Mouse (Mus musculus) thymus, postnatal 25 days (tissue): ENCODE results near the gene Vps45.

ENCODE experiments used
- DNase-seq: peaks from one replicate; pipeline ENCODE4 v3.0.0; 2022

Vps45 gene

DNA sequence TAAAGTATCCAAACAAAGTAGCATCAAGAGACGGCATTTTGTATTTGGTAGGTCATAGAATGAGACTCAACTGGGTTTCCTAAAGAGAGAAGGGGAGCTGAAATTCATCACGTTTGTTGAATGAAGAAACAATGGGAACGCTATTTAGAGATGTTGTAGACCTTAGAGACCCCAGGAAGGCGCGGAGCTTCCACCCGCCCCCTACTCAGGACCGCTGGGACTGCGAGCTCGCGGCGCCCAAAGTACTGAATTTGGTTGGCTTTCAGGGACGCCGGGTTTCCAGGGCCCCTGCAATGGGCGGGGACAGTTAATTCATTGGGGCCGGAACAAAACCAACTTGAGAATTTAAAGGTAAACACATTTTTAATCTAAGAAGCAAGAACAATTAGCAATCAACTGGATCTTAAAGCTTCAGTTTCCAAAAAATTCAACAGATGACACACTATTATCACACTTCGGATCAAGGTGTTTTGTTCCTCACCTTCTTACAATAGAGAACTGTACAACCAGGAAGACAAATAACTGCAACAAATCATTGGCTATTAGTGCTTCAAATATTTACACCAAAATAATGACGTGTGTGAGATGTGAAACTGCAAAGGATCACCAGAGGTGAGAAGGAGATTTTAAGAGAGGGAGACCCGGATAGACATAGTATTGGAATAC lies at the start of gene Vps45:
Vps45 (minus strand) TSS at position 236 of the 666 bp plus-strand sequence.
- peak; percentile 75 for DNase-seq

DNA sequence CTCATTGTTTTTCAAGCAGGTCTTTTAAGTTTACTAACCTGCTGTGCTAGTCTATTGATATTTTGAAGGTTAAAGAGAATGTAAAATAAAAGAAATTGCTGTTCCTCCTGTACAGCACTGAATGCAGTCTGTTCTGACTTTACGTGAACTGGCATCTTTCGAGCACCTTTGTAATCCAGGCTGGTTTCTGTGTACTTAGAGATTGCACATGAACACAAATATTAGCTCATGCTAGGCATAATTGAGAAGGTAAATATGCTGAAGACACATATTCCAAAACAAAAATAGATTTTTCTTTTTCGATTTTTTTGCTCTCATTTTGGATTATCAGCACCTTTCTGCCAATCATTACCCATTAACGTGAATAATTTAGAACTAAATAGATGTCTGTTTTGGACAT lies 47.9 kb upstream of the Vps45 start:
- DNase-seq = no peak

DNA sequence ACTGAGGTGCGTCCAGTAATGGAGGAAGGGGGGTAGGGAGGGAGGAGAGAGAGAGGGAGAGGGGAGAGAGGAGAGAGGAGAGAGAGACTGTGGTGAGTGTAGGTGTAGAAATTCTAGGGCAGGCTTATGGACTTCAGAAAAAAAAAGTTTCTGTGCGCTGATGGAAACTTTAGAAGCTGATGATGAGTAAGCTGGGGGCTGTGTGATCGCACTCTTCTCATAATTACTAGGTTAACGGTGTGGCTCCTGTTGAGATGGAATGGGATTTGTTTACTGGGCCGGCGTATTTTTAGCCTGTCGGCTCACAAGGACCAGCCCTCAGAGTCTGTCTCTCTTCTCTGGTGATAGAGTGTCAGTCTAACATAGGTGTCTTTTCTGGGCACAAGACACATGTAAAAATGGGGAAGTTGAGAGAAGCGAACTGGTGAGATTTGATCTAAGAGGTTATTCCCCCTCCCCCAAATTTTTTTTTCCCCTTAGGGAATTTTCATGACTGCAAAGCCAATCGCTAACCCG lies 47.0 kb upstream of the Vps45 start:
- DNase-seq = peak; percentile 6

DNA sequence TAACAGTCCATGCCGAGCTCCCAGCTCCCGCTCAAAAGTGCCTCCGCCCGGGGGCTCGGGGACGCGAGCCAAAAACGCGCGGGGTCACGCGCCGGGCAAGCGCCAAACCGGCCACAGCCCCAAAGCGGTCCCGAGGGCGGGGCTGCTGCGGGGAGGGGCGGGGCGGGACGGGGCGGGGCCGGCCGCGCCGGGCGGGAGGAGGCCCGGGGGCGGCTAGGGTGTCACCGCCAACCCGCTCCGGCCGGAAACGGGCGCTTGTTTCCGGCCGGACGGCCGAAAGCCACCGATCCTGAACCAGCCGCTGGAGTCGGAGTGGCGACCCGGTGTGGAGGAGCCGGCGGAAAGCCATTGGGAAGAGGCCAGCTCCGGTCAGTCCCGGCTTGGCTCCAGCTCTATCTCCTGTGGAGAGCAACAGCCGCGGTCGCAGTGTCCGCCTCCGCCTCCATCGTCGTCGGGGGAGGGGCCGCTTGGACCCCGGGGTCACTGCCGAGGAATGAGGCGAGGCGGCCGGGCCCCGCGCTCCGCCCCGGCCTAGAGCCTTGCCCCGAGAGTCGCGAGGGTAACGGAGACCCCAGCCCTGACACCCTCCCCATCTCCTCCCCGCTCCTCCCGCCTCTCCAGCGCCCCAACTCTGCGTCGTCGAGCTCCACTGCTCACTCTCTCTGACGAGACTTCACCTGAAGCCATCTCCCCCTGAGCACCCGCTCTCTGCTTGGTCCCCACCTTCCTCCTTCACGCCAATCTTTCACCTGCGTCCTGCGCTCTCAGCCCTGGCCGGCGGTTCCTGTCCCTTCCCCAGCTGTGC lies 46.2 kb upstream of the Vps45 start, which contains the start of gene Otud7b:
Otud7b (plus strand) TSS at position 267 of the 805 bp plus-strand sequence.
- peak; percentile 71 for DNase-seq

DNA sequence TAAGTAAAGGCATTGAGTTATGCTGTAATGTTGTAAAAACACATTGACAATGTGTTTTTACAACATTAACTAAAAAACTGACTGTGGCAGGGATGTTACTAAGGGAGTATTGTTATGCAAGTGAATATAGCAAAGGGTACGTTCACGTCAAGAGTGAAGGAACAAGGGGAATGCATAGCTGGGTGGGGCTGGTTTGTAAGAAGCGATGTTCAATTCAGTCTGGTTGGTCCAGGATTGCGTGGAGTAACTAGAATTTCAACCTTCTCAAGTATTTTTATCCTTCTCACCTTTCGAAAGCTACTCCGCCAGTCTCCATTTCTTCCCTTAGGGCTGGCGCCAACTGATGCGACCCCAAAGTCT lies 45.6 kb upstream of the Vps45 start:
- no peak for DNase-seq

DNA sequence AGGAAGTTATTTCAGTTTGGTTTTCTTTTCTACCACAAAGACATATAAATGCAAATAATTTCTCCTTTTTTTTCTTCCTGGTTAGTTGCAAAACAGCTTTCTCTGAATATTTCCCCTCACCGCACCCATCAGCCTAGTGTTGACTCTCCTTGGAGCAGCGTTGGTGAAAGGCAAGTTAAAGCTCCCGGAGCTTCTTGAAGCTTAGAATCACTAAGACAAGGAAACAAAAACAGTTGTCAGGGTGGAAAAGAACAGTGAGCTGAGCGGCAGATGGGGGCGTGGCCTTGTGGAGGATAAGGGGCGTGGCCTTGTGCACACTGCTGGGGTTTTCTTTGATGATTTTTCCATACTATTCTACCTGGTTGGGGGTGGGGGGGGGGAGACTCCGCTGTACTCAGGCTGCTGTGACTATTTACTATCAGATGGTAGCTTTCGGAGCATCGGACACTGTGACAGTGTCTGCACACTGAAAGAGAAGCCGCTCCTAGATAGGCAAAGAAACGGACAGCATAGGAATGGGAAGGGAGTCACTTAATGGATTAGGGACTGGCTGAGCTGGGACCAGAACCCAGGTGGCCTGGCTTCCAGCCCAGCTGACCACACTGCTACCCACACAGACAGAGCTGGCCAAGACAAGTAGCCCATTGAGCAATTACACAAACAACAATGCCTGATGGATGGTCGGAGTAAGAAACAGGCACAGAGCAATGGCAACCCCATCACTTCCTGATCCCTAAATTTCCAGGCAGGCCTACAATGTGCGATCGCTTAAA lies 44.0 kb upstream of the Vps45 start:
- peak; percentile 80 for DNase-seq

DNA sequence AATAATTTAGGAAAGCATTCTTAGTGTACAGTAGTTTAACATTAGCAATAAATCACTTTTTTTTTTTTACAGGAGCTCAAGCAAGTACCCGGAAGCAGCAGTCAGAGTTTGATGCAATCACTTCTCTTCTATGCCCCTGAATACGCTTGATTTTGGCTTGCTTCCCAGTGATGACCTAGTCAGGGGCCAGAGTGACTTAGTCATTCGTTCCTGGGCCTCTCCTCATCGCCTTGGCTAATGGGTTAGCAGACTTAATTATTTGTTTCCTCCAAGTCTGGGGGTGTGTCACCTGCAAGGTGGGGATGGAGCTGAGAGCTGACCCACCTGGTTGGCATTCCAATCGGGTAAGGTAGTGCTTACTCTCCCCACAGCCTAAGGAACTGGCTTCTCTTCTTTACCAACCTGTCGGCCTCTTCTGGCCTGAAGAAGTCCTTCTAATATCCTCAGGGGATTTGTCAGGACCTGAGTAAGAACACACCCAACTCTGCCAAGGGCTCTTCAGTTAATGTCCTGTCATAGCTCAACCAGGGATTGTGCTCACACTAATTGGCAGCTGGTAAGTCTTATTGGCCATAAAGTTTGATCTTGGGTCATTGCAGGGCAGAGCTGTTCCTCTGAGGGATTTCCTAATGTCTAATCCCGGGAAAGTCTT lies 40.5 kb upstream of the Vps45 start:
- no peak for DNase-seq

DNA sequence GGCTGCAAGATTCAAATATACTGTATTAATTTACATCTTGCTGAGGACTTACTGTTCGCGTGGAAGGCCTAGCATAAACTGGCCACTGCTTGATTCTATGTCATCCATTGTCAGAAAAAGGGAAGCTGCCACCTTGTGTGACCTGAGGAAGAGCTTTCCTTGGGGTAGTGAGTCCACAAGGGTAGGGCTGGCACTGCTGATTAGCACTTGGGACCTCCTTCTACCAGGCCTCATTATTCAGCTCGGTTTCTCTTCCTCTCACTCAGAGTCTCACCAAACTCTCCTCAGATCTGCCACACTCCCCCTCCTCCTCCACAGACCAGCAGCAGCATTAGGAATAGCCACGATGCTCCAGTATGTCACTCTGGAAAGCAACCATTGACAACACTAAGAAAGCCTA lies 39.9 kb upstream of the Vps45 start:
- DNase-seq = no peak

DNA sequence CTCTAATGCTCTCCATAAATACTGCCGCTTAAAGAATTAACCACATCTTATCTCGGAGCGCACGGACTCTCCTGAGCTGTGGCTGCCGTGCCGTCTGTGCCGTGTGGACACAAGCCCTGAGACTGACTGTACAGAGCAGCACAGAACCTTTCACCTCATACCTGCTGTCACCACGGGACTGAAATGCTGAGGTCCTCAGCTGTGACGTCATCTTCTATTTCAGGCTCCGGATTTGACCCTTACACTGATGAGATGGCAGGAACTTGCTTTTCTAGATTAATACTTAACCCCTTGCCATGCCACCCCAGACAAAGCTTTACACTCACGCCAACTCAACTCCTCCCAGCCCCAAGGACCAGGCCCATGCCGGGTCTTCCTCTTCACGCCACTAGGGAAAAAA lies 35.9 kb upstream of the Vps45 start:
- no peak for DNase-seq

DNA sequence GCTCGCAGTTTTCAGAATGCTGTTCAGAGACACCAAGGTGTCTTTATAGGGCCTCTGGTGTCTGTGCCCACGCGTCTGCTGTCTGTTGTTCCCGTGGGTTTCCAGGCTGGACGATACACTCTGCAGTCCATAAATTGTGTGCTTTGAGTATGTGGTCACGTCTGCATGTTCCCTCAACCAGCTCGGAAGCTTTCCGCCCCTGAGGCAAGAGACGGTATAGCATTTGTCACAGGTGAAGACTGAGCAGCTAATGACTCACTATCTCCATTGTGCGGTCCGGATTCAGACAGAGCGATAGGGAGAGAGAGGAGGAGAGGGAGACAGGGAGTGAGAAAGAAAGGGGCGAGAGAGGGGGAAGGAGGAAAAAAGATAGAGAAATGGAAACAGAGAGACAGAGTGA lies 35.2 kb upstream of the Vps45 start:
- no peak for DNase-seq

DNA sequence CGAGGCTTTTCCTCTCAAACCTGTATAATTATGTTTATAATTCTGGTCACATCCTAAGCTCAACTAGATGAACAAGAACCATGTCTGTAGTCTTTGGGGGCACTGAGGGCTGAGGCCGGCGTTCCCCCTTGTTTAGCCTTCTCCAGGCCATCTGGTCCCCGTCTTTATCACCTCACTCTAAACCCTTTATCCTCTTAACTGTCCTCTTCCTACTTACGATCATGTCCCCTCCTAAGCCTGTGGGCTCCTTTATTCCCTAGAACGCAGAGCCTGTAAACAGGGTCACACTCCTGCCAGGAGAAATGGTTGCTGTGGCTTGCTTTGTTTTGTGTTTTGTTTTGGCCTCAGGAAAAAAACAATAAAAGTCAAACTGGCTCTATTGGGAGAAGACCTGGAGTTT lies 33.7 kb upstream of the Vps45 start:
- no peak for DNase-seq

DNA sequence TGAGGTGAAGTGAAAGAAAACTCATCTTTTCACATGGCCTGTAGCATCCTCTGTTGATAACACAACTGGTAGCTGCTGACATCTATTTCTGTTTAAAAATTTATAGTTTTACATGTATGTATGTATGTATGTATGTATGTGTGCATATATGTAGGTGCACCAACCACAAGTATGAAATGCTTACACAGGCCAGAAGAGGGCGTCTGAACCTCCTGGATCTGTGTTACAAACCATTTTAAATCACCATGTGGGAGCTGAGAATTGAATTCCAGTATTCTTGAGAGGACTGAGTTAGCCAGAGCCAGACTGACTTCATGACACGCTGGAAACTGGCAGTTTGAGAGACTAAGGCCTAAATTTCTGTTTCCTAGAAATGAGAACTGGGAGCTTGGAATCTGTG lies 32.9 kb upstream of the Vps45 start:
- no peak for DNase-seq

DNA sequence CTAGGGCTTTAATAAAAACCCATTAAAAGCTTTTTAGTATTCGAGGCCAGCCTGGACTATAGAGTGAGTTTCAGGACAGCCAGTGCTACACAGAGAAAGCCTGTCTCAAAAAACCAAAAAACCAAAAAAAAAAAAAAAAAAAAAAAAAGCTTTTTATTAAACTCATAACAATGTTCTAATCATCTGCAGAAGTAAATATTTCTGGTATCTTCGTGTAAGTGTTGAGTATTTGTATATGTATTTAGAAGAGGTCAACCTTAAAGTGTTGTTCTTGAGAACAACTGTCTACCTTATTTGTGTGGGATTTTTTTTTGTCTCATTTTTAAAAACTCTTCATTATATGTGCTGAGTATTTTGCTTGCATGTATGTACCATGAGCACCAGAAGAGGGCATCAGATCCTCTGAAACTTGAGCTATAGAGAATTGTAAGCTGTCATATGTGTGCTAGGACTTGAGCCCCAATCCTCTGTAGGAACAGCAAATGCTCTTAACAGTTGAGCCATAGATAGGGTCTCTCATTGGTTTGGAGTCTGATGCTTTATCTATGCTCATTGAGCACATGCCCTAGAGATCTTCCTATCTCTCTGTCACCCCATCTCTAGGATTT lies 31.7 kb upstream of the Vps45 start:
- no peak for DNase-seq

DNA sequence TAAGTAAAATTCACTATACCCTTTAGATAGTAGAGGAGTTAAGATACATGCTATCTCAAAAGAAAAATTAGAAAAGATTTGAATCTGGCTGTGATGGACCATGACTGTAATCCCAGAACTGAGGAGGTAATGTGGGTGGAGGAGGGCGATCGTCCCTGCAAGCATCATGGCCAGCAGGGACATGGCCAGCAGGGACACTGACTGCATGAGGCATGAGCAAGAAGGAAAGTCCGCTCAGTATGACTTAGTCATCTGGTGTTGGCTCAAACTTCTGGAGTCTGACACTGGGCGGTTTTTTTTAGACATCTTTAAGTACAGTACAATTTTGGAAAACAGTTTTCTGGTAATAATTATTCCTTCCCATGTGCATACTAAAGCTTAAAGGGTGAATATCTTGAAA lies 29.5 kb upstream of the Vps45 start:
- no peak for DNase-seq

DNA sequence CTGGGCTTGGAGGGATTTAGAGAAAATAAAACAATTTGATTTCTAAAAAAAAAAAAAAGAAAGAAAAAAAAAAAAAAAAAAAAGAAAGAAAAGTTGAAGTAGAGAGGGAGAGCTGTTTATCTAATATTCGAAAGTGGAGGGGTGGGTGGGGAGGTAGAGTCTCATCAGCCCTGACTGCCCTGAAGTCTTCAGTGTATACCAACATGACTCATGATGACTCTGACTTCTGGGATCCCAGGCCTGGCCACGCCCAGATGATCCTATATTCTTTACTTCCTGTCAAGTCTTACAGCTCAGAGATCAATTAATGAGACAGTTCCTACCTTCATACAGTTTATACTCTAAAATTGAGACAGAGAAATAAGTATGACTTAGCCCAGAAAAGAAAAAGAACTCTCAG lies 29.0 kb upstream of the Vps45 start:
- no peak for DNase-seq

DNA sequence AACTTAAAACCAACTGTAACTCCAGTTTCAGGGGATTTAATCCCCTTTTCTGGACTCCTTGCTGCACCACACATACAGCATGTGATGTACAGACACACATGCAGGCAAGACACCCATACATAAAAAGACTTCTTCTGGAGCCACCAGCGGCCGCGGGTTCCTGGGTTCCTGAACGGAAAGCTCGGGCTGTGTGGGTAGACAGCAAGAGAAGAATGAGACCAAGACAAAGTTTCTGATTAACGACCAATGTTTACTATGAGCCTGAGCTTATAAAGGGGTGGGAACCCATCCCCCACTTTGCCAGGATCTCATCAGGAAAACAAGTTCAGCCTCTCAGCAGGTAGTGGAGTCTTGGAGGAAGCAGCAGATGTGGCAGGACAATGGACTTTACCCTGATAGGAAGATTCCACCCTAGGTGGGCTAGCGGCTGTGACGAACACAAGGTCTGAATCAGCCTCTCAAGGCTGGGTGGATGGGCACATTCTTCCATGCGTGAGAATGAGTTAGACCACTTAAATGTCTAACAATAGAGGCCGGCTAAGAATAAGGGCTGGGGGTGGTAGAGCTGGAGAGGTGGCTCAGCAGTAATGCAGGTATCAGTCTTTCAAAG lies 26.0 kb upstream of the Vps45 start:
- DNase-seq = no peak

DNA sequence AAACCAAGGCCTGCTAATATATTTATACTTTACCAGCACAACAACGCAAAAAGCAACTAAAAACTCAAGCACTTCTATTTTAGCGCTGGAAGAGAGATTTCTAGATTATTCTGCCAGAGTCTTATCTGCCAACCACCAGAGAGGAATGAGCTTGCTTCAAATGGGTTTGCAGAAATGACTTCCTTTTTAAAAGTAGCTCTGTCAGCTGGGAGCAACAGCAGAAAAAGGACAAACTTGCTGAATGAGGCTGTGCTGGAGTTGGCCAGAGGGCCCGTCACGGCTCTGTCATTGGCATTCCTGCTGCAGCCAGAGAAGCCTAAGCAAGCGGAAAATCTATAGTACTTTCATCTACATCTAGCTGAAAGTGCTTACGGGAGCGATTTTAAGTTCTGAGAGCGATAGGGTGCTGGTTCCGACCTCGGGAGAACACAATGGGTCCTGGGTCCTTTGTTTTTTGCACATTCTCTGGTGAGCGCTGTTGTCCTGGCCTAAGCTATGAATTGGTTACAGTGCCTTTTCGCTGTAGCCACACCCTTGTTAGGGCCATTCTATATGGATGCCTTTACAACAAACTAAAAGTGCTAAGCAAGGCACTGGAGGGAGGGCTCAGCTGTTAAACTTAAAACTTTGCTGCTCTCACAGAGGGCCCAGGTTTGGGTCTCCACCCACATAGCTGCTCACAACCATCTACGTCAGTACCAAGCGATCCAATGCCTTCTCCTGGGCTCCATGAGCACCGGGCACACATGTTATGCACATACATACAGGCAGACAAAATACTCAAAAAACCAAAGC lies 24.6 kb upstream of the Vps45 start:
- no peak for DNase-seq

DNA sequence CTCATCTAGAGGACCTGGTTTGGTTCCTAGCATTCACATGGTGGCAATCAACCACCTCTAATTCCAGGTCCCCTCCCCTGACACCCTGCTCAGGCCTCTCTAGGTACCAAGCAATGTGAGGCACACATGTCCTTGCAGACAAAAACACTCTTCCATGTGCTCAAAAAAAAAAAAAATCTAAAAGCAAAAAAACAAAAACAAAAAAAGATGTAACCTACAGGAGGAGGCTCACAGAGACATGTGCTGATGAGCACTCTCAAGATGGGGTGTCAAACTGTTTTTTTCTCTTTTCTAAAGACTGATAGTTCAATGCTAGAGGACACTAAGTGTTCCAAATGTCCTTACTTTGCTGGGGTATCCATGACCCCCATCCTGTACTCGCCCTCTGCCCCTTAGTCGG lies 23.8 kb upstream of the Vps45 start:
- DNase-seq = no peak

DNA sequence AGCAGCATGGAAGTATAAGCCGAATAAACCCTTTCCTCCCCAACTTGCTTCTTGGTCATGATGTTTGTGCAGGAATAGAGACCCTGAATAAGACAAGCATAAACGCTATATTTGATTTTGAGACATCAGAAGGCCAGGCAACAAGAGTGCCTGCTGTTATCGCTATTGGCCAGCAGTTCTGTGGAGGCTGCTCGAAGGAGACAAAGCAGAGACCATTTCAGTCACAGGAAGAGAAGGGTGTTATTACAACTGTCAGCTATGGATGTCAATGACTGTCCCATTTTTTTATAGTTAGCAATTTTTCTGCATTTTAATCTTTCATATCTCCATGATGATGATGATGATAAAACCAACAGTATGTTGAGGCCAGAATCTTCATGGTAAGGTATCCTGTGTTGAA lies 23.4 kb upstream of the Vps45 start:
- DNase-seq = no peak

DNA sequence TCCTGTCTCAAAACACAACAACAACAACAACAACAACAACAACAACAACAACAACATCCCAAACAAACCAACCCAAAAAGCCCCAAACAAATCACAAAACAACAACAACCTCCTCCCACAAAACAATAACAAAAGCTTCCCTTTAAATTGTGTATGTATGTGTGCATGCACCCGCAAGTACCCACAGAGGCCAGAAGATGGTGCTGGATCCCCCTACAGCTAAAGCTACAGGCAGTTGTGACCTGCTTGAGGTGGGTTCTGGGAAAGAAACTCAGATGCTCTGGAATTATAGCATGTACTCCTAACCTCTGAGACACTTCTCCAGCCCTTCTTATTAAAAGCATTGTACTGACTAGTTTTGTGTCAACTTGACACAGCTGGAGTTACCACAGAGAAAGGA lies 22.7 kb upstream of the Vps45 start:
- DNase-seq = peak; percentile 40

DNA sequence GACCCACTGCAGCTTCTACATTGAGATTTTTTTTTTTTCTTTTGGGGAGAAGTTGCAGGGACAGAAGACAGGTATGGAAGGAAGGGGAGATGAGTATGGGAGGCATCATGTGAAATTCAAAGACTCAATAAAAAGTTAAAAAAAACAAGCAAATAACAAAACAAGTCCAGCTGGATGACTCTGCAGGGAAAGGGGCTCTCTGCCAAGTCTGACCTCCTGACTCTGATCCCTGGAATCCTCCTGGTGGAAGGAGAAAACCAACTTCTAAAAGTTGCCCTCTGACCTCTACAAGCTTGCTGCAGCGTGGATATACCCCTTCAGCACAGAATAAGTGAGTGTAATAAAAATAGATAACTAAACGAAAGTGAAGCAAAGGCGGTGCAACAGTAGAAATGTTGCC lies 20.4 kb upstream of the Vps45 start:
- DNase-seq = no peak
